Mouse (Mus musculus) limb, embryonic 11.5 days (tissue): Measurements from ENCODE around the gene Cnot1. TPM values are rescaled to one million over a fixed set of nuclear protein-coding genes. Genes with fewer than 3 reads are reported as not detected.

ENCODE experiments used
- ATAC-seq: fragments of 200-750 bp; cut with Nextera tagmentation; 2 replicates; pipeline ENCODE4 v1.8.0; 2017; ENCODE audit warnings: low read depth; ENCODE audit not compliant: insufficient number of reproducible peaks, low FRiP score, low TSS enrichment
- DNase-seq: peaks from one replicate; pipeline ENCODE4 v3.0.0-alpha.2; 2015; ENCODE audit warnings: low spot score
- H3K27ac ChIP-seq: fragments of 300-500 bp; sonication (generic); replicated peaks from 2 replicates; pipeline ENCODE4 v1.5.1; 2014; ENCODE audit warnings: low read depth, mild to moderate bottlenecking, low read length
- H3K27me3 ChIP-seq: fragments of 300-500 bp; sonication (generic); 2 replicates; pipeline ENCODE4 v1.6.1; 2014; ENCODE audit warnings: mild to moderate bottlenecking, low read length, mixed read lengths; ENCODE audit not compliant: control insufficient read depth, insufficient read depth
- H3K36me3 ChIP-seq: fragments of 300-500 bp; sonication (generic); 2 replicates; pipeline ENCODE4 v1.6.1; 2014; ENCODE audit warnings: mild to moderate bottlenecking, low read length, moderate library complexity, mixed read lengths; ENCODE audit not compliant: control insufficient read depth, insufficient read depth
- H3K4me1 ChIP-seq: fragments of 300-500 bp; sonication (generic); 2 replicates; pipeline ENCODE4 v1.6.1; 2014; ENCODE audit warnings: low read length, mixed read lengths; ENCODE audit not compliant: control insufficient read depth, insufficient read depth
- H3K4me2 ChIP-seq: fragments of 300-500 bp; sonication (generic); 2 replicates; pipeline ENCODE4 v1.6.1; 2014; ENCODE audit warnings: low read depth, mild to moderate bottlenecking, moderate library complexity; ENCODE audit not compliant: severe bottlenecking
- H3K4me3 ChIP-seq: fragments of 300-500 bp; sonication (generic); 2 replicates; pipeline ENCODE4 v1.5.1; 2014; ENCODE audit warnings: low read depth, low read length
- H3K9ac ChIP-seq: fragments of 300-500 bp; sonication (generic); 2 replicates; pipeline ENCODE4 v1.6.1; 2014; ENCODE audit warnings: mild to moderate bottlenecking, low read length
- H3K9me3 ChIP-seq: fragments of 300-500 bp; sonication (generic); 2 replicates; pipeline ENCODE4 v1.6.1; 2016; ENCODE audit warnings: low read length; ENCODE audit not compliant: control insufficient read depth
- WGBS: fragments of 180-500 bp; shearing (Covaris S2); extraction: QIAGEN DNeasy Blood & Tissue Kit; methylation state at CpG from one replicate; pipeline ENCODE4 v1.1.7; 2014; 5-methylcytosine and 5-hydroxymethylcytosine counted together
- polyA plus RNA-seq: library from polyadenylated mRNA; unstranded; fragments of >200 nt; fragmentation: Nextera tagmentation; extraction: Ambion mirVana; gene quantifications from 2 replicates; pipeline ENCODE4 v1.2.1, GENCODE M21; 2014

Cnot1 gene
- polyA plus RNA-seq, 1 experiment from 2014 or later = 137 TPM

GRCm38 (mm10) chr8:95713100-95714010, 93.9 kb downstream of the Cnot1 start:
- H3K9ac ChIP-seq = no peak overlapping the region
- peaks cover 4% of the 10 kb centered on the region; the same call in 1 of the 2 replicates for H3K36me3 ChIP-seq
- DNase-seq (peak; percentile 85), ATAC-seq (peak; percentile 32; the same call in 1 of the 2 replicates)
- peaks cover 9% of the 10 kb centered on the region for H3K4me1 ChIP-seq
- H3K27ac ChIP-seq = no peak overlapping the region
- no peak overlapping the region for H3K4me3 ChIP-seq
- no peaks in the 10 kb centered on the region for H3K27me3 ChIP-seq
- 79% methylated on average over 19 of the region's 19 CpGs for WGBS
- no peaks in the 10 kb centered on the region for H3K9me3 ChIP-seq
- no peak overlapping the region for H3K4me2 ChIP-seq

- Histone ChIP-seq H3K9me3 (no peaks in the 10 kb centered on the region), H3K27ac (no peak overlapping the region), H3K36me3 (no peaks in the 10 kb centered on the region), H3K4me2 (no peak overlapping the region), H3K9ac (no peak overlapping the region), H3K4me3 (no peak overlapping the region), H3K4me1 (peaks cover 9% of the 10 kb centered on the region), H3K27me3 (no peaks in the 10 kb centered on the region)
- 85% methylated on average over 9 of the region's 9 CpGs for WGBS
- no peak for DNase-seq
- no peak for ATAC-seq
Measured at GRCm38 (mm10) chr8:95712395-95712794, 94.9 kb downstream of the Cnot1 start.

GRCm38 (mm10) chr8:95711029-95711428, 96.2 kb downstream of the Cnot1 start:
- Histone ChIP-seq H3K4me2 (no peak overlapping the region), H3K27ac (no peak overlapping the region), H3K9ac (no peak overlapping the region), H3K9me3 (no peaks in the 10 kb centered on the region), H3K27me3 (no peaks in the 10 kb centered on the region), H3K4me1 (peaks cover 4% of the 10 kb centered on the region; the same call in 1 of the 2 replicates), H3K4me3 (no peak overlapping the region), H3K36me3 (no peaks in the 10 kb centered on the region)
- ATAC-seq (no peak), DNase-seq (no peak)
- 83% methylated on average over 3 of the region's 3 CpGs for WGBS

- no peaks in the 10 kb centered on the region for H3K9me3 ChIP-seq
- DNase-seq = no peak
- ATAC-seq = no peak
- WGBS = 88% methylated on average over 7 of the region's 7 CpGs
- H3K27ac ChIP-seq = no peak overlapping the region
- no peak overlapping the region for H3K4me2 ChIP-seq
- no peaks in the 10 kb centered on the region for H3K27me3 ChIP-seq
- no peak overlapping the region for H3K9ac ChIP-seq
- H3K4me3 ChIP-seq = no peak overlapping the region
- H3K36me3 ChIP-seq = no peaks in the 10 kb centered on the region
- H3K4me1 ChIP-seq = no peaks in the 10 kb centered on the region
Measured at GRCm38 (mm10) chr8:95709579-95709978, 97.7 kb downstream of the Cnot1 start.

GRCm38 (mm10) chr8:95704538-95704937, 102.7 kb downstream of the Cnot1 start:
- WGBS = 90% methylated on average over 3 of the region's 3 CpGs
- no peaks in the 10 kb centered on the region for H3K9me3 ChIP-seq
- no peak for ATAC-seq
- no peak overlapping the region for H3K27ac ChIP-seq
- H3K27me3 ChIP-seq = no peaks in the 10 kb centered on the region
- H3K4me1 ChIP-seq = peaks cover 4% of the 10 kb centered on the region; the same call in 1 of the 2 replicates
- no peak overlapping the region for H3K4me3 ChIP-seq
- H3K4me2 ChIP-seq = no peak overlapping the region
- H3K9ac ChIP-seq = no peak overlapping the region
- DNase-seq = no peak
- no peaks in the 10 kb centered on the region for H3K36me3 ChIP-seq

- ATAC-seq (peak; percentile 14; the same call in 1 of the 2 replicates), DNase-seq (peak; percentile 83)
- 2% methylated on average over 15 of the region's 15 CpGs for WGBS
- peak overlapping the region; percentile 62 for H3K4me2 ChIP-seq
- peaks cover 4% of the 10 kb centered on the region; the same call in 1 of the 2 replicates for H3K4me1 ChIP-seq
- H3K4me3 ChIP-seq = peak overlapping the region; percentile 40
- H3K36me3 ChIP-seq = no peaks in the 10 kb centered on the region
- H3K9ac ChIP-seq = peak overlapping the region; percentile 36; the same call in 1 of the 2 replicates
- H3K27ac ChIP-seq = no peak overlapping the region
- no peaks in the 10 kb centered on the region for H3K9me3 ChIP-seq
- H3K27me3 ChIP-seq = no peaks in the 10 kb centered on the region
Measured at GRCm38 (mm10) chr8:95703461-95704260, 103.6 kb downstream of the Cnot1 start.

GRCm38 (mm10) chr8:95702480-95703446, 104.5 kb downstream of the Cnot1 start:
- H3K9ac ChIP-seq = peak overlapping the region; percentile 44
- no peaks in the 10 kb centered on the region for H3K9me3 ChIP-seq
- H3K4me2 ChIP-seq = peak overlapping the region; percentile 62
- no peaks in the 10 kb centered on the region for H3K36me3 ChIP-seq
- WGBS = 3% methylated on average over 34 of the region's 34 CpGs
- H3K4me3 ChIP-seq = peak overlapping the region; percentile 40
- H3K27me3 ChIP-seq = peaks cover under 1% of the 10 kb centered on the region; the same call in 1 of the 2 replicates
- peak; percentile 88 for DNase-seq
- H3K4me1 ChIP-seq = peaks cover 4% of the 10 kb centered on the region; the same call in 1 of the 2 replicates
- peak; percentile 93 for ATAC-seq
- no peak overlapping the region for H3K27ac ChIP-seq
